Mouse (Mus musculus) bone marrow macrophage, adult 2 months (primary cell): ENCODE results near the gene Pitpnm3. TPM values are rescaled to one million over a fixed set of nuclear protein-coding genes. Genes with fewer than 3 reads are reported as not detected.

ENCODE experiments used
- H3K27ac ChIP-seq: 2 replicates; pipeline ENCODE4 v1.5.1; 2012; ENCODE audit warnings: low read depth, low read length; ENCODE audit not compliant: insufficient read depth
- H3K4me1 ChIP-seq: 2 replicates; pipeline ENCODE4 v1.6.1; 2012; ENCODE audit warnings: low read length; ENCODE audit not compliant: control insufficient read depth, insufficient read depth
- H3K4me3 ChIP-seq: 2 replicates; pipeline ENCODE4 v1.5.1; 2012; ENCODE audit warnings: mild to moderate bottlenecking, low read length, moderate library complexity; ENCODE audit not compliant: insufficient read depth
- CTCF ChIP-seq: IDR thresholded peaks from 2 replicates; pipeline ENCODE4 v1.5.1; 2012; ENCODE audit warnings: low read depth, mild to moderate bottlenecking, low read length, moderate library complexity
- POLR2A ChIP-seq: IDR thresholded peaks from 2 replicates; pipeline ENCODE4 v1.6.1; 2012; ENCODE audit warnings: mild to moderate bottlenecking, low read depth, low read length, borderline replicate concordance
- polyA plus RNA-seq: library from polyadenylated mRNA; stranded (reverse); fragments of >200 nt; gene quantifications from 2 replicates; pipeline ENCODE4 v1.2.4, GENCODE M21; 2012; ENCODE audit not compliant: missing spikeins, insufficient read depth, insufficient read length

Gene Pitpnm3
- polyA plus RNA-seq, 1 experiment: not detected

DNA sequence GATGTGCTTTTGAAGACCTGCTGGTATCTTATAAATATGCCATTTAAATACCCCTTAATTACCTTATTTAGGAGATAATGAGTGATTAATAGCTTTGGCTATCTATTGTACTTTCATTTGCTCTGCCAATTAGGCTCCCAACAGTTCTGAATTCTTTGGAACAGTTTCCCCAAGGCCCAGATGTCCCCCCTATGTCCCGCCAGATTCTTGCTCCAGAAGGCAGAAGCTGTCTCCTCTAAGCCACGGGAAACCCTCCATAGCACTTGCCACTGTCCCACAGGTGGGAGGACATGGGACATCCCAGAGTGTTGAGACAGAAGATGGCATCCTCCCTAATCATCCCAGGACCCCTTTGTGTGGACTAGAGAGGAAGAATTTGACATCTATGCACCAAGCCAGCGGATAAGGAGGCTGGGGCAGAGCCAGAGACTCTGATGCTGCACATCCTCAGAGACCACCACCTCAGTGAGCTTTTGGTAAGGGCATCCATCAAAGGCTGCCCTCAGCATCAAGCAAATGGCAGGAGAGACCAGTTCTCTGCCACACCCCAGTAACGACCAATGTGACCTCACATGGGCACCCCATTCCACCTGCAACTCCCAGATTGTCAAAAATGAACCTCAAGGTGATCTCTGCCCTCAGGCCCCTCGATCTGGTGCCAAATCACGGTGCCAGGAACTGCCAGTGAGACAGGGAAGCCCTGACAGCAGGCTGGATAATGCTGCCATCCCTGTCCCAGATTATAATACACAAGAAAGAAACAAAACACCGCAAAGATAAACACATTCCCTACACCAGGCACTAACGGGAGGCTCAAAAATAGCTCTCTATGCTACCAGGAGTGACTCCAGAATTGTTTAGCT is 6.3 kb downstream of the Pitpnm3 start:
- Histone ChIP-seq H3K27ac (no peak overlapping the region), H3K4me3 (no peak overlapping the region), H3K4me1 (no peaks in the 10 kb centered on the region)
- TF ChIP-seq CTCF: no peak
- TF ChIP-seq POLR2A: no peak

DNA sequence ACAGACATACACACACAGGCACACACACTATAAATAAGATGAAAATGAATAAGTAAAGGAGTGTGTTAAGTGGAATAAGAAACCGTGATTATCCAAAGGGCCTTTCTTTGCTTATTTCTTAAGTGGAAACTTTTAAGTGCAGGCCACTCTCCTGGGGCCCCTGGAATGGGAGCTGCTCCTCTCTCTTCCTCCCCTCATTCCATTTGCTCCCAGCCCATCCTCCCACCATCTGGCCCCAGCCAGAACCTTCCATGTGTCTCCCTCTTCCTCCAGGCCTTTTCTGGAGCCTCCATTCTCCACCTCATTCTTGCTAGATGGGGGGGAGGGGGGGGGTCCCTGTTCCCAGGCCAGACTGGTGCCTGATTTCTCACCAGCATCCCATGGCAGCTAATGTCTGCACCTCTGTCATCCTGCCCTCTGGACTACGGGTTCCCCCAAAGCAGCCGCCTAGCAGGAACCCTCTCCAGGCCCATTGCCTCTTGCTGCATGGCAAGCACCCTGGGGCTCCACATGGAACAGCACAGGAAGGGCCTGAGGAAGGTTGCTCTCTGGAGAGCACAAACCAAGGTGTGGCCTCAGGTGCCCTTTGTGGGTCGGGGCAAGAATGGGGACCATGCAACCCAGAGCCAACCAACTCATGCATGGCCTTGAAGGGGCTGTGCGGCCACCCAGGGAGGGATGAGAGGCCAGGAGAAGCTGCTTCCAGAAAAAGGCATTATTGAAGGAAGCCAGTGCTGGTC is 8.0 kb downstream of the Pitpnm3 start:
- Histone ChIP-seq H3K27ac (no peak overlapping the region), H3K4me1 (no peaks in the 10 kb centered on the region), H3K4me3 (no peak overlapping the region)
- TF ChIP-seq POLR2A (no peak), CTCF (no peak)

DNA sequence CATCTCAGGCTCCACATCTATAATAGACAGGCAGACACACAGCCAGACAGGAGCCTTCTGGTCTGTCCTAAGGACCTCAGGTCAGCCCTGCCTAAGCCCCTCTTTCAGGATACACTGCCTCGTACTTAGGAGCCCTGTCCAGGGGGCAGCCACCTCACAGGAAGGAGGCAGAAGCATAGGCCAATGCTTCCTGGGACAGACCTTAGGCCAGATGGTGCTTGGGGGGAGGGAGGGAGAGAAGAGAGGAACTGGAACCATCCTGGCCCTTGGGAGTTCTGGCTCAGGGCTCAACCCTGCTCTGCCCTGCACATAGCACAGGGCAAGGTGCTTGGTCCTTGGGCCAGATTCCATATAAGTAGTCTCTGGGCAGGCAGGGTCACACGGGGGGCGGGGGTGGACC is 9.8 kb downstream of the Pitpnm3 start:
- Histone ChIP-seq H3K4me3 (no peak overlapping the region), H3K4me1 (no peaks in the 10 kb centered on the region), H3K27ac (no peak overlapping the region)
- TF ChIP-seq CTCF: no peak
- TF ChIP-seq POLR2A: no peak

DNA sequence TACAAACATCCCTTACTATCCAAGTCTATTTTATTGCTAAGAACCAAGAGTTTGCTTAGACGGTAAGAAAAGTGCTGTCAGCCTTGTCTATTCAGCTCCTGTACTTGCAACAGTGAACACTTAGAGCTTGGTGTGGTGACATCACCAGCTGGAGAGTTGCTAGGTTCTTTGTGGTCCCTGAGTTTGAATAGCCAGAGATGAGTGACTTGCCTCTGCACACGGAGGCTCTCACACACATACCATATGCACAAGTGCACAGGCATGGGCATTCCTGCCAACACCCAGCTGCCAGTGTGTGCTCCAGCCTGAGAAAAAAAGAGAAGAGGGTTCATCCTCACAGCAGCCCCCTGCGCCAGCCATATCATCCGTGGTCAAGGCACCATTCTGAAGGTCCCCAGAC is 12.0 kb downstream of the Pitpnm3 start:
- Histone ChIP-seq H3K4me1 (no peaks in the 10 kb centered on the region), H3K27ac (no peak overlapping the region), H3K4me3 (no peak overlapping the region)
- TF ChIP-seq CTCF (no peak), POLR2A (no peak)

DNA sequence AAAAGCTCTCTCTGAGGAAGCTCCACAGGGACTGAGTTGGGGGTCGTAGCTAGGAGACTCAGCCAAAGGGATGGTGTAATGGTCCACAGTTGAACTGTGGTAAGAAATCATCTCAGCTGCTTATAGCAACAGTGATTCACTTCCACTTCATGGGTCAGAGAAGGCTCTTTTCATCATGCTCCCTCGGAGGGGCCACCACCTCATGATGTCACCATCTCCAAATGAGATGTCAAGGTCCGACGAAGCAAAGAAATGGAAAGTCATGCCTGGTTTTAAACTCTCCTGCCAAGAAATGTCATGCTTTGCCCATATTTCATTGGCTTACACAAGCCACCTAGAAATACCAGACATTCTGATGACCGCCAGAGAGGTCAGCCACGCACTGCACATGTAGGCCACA is 15.2 kb downstream of the Pitpnm3 start:
- no peak for TF ChIP-seq CTCF
- TF ChIP-seq POLR2A: no peak
- no peaks in the 10 kb centered on the region for H3K4me1 ChIP-seq
- H3K27ac ChIP-seq: no peak overlapping the region
- no peak overlapping the region for H3K4me3 ChIP-seq

DNA sequence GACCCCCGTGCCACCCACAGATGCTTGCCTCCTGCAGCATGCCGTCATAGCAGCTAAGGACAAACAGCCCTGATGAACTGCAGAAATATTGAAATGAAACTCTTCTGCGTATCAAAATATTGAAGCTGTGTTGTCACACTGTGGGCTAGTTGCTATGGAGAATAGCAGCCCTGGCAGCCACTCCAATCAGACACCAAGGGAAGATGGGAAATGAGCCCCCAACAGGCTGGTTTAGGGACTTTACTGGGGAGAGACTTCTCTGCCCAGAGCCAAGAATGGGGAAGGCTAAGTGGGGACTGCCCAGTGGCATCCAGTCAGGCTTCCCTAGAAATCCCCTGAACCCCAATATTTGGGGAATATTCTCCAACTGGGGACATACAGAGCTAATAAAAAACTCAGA is 16.9 kb downstream of the Pitpnm3 start:
- H3K27ac ChIP-seq: no peak overlapping the region
- H3K4me3 ChIP-seq: no peak overlapping the region
- H3K4me1 ChIP-seq: no peaks in the 10 kb centered on the region
- no peak for TF ChIP-seq CTCF
- TF ChIP-seq POLR2A: no peak

DNA sequence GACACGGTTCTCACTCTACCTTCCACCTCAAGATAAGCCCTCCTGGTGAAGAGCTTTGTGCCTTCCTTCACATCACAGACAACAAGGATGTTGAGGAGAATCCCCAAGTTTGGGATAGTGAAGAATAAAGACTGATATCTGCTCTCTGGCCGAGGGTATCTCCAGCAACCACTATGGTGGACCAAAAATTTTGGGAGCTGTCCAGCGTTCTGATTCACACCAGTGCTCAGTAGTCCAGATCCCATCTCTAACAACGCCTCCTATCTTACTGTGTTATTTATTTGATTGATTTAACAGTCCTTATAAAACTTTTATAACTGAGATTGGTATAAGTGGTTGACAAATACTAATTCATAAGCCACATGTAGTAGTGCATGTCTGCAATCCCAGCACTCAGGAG is 22.3 kb downstream of the Pitpnm3 start:
- no peak overlapping the region for H3K27ac ChIP-seq
- H3K4me1 ChIP-seq: no peaks in the 10 kb centered on the region
- no peak overlapping the region for H3K4me3 ChIP-seq
- TF ChIP-seq CTCF (no peak), POLR2A (no peak)

DNA sequence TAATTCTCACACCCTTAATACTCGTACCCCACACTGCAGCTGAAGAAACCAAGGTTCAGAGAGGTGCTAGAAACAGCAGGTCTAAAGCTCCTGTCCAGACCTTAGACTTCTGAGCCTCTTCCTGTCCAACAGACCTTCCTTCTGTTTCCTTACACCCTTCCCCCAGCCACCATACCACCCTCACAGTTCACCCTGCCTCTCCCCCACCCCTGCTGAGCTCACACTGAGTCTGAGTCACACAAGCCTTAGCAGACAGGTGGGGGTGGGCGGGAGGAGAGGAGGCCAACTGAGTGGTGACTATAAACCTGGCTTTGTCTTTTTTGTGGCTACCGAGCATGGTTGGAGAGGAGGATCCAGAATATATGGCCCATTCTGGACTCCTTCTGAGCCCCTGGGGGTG is 24.9 kb downstream of the Pitpnm3 start:
- Histone ChIP-seq H3K4me3 (no peak overlapping the region), H3K4me1 (no peaks in the 10 kb centered on the region), H3K27ac (no peak overlapping the region)
- no peak for TF ChIP-seq CTCF
- TF ChIP-seq POLR2A: no peak

DNA sequence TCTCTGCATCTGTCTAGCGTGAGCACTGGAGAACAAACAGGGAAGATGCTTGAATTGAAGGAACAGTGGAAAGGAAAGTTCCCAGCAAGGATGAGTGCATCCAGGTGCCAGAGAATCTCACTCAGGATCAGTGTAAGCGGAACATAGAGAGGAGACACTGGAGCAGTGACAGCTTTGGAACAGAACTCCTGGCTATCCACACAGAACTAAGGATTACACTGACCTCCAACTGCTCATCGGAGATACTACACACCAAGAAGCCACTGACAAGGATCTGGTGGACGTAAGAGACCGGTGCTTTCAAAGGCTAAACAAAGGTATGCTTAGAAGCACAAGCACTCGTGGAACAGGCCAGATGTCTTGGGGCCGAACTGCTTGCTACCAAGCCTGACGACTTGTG is 31.4 kb downstream of the Pitpnm3 start:
- TF ChIP-seq CTCF: no peak
- no peak for TF ChIP-seq POLR2A
- H3K4me1 ChIP-seq: no peaks in the 10 kb centered on the region
- H3K4me3 ChIP-seq: no peak overlapping the region
- no peak overlapping the region for H3K27ac ChIP-seq

DNA sequence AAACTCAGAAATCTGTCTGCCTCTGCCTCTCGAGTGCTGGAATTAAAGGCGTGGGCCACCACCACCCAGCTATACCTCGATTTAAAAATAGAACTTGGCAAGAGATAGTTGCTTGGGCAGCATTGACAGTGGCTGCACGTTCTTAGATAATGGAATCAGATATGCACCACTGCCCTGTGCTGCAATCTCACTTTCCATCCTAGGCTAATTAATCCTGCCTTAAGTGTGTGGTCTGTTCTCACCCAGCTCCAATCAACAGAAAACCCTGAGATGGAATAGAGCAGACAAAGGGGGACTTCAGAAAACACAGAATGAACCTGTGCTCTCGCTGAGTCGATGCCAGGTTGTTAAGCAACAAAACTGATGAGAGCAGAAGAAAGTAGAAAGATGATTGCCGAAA is 32.0 kb downstream of the Pitpnm3 start:
- TF ChIP-seq POLR2A (no peak), CTCF (no peak)
- Histone ChIP-seq H3K4me1 (no peaks in the 10 kb centered on the region), H3K4me3 (no peak overlapping the region), H3K27ac (no peak overlapping the region)
